Mouse (Mus musculus) forebrain, embryonic 13.5 days (tissue): Measurements from ENCODE around the gene Ddi2. TPM values are rescaled to one million over a fixed set of nuclear protein-coding genes. Genes with fewer than 3 reads are reported as not detected.

Experiments
- ATAC-seq: fragments of 200-750 bp; cut with Nextera tagmentation; 2 replicates; pipeline ENCODE4 v1.8.0; 2017
- H3K27ac ChIP-seq: fragments of 300-500 bp; sonication (generic); 2 replicates; pipeline ENCODE4 v1.5.1; 2015; ENCODE audit warnings: inconsistent platforms, mild to moderate bottlenecking, moderate library complexity
- H3K27me3 ChIP-seq: fragments of 300-500 bp; sonication (generic); 2 replicates; pipeline ENCODE4 v1.6.1; 2015; ENCODE audit warnings: mild to moderate bottlenecking, inconsistent platforms
- H3K36me3 ChIP-seq: fragments of 300-500 bp; sonication (generic); 2 replicates; pipeline ENCODE4 v1.6.1; 2015; ENCODE audit warnings: mild to moderate bottlenecking, inconsistent platforms; ENCODE audit not compliant: poor library complexity, severe bottlenecking
- H3K4me1 ChIP-seq: fragments of 300-500 bp; sonication (generic); 2 replicates; pipeline ENCODE4 v1.6.1; 2015; ENCODE audit warnings: inconsistent platforms
- H3K4me2 ChIP-seq: fragments of 300-500 bp; sonication (generic); 2 replicates; pipeline ENCODE4 v1.6.1; 2015; ENCODE audit warnings: inconsistent platforms, mild to moderate bottlenecking, moderate library complexity
- H3K4me3 ChIP-seq: fragments of 300-500 bp; sonication (generic); 2 replicates; pipeline ENCODE4 v1.5.1; 2015; ENCODE audit warnings: mild to moderate bottlenecking, inconsistent platforms
- H3K9ac ChIP-seq: fragments of 300-500 bp; sonication (generic); 2 replicates; pipeline ENCODE4 v1.6.1; 2015; ENCODE audit warnings: mild to moderate bottlenecking, inconsistent platforms
- H3K9me3 ChIP-seq: fragments of 300-500 bp; sonication (generic); replicated peaks from 2 replicates; pipeline ENCODE4 v1.6.1; 2016; ENCODE audit warnings: inconsistent platforms
- WGBS: fragments of 180-500 bp; shearing (Covaris S2); methylation state at CpG from one replicate; pipeline ENCODE4 v1.1.7; 2015; 5-methylcytosine and 5-hydroxymethylcytosine counted together
- polyA plus RNA-seq: library from polyadenylated mRNA; unstranded; fragments of >200 nt; fragmentation: Nextera tagmentation; extraction: Ambion mirVana; gene quantifications from 2 replicates; pipeline ENCODE4 v1.2.1, GENCODE M21; 2015

The Ddi2 gene
- polyA plus RNA-seq, 1 experiment from 2014 or later: 14.7 TPM

- Histone ChIP-seq H3K36me3 (peaks cover 35% of the 10 kb centered on the region), H3K4me3 (no peak overlapping the region), H3K4me2 (no peak overlapping the region), H3K9me3 (no peaks in the 10 kb centered on the region), H3K9ac (0 out of 2 replicates have a peak overlapping the region, but pooled peaks have one; percentile 13), H3K4me1 (peaks cover 15% of the 10 kb centered on the region), H3K27ac (no peak overlapping the region), H3K27me3 (no peaks in the 10 kb centered on the region)
- no peak for ATAC-seq
- 88% methylated on average over 11 of the region's 11 CpGs for WGBS
Measured at GRCm38 (mm10) chr4:141660884-141661283, 62.3 kb downstream of the Ddi2 start.

GRCm38 (mm10) chr4:141659739-141660138 is 63.5 kb downstream of the Ddi2 start:
- H3K36me3 ChIP-seq: peaks cover 38% of the 10 kb centered on the region
- H3K9me3 ChIP-seq: no peaks in the 10 kb centered on the region
- no peak overlapping the region for H3K9ac ChIP-seq
- H3K27me3 ChIP-seq: no peaks in the 10 kb centered on the region
- no peak overlapping the region for H3K4me3 ChIP-seq
- no peak overlapping the region for H3K4me2 ChIP-seq
- no peak for ATAC-seq
- H3K4me1 ChIP-seq: peaks cover 12% of the 10 kb centered on the region
- WGBS: 76% methylated on average over 4 of the region's 4 CpGs
- H3K27ac ChIP-seq: no peak overlapping the region

- Histone ChIP-seq H3K27me3 (no peaks in the 10 kb centered on the region), H3K4me2 (no peak overlapping the region), H3K4me3 (no peak overlapping the region), H3K36me3 (peaks cover 43% of the 10 kb centered on the region), H3K4me1 (peaks cover 6% of the 10 kb centered on the region), H3K27ac (no peak overlapping the region), H3K9ac (no peak overlapping the region), H3K9me3 (no peaks in the 10 kb centered on the region)
- ATAC-seq: no peak
- 94% methylated on average over 6 of the region's 6 CpGs for WGBS
Measured at GRCm38 (mm10) chr4:141658846-141659484, 64.3 kb downstream of the Ddi2 start.

- Histone ChIP-seq H3K4me3 (no peak overlapping the region), H3K4me2 (no peak overlapping the region), H3K27me3 (no peaks in the 10 kb centered on the region), H3K27ac (no peak overlapping the region), H3K4me1 (no peaks in the 10 kb centered on the region), H3K9ac (no peak overlapping the region), H3K9me3 (no peaks in the 10 kb centered on the region), H3K36me3 (peaks cover 57% of the 10 kb centered on the region)
- ATAC-seq: no peak
- 83% methylated on average over 8 of the region's 8 CpGs for WGBS
Measured at GRCm38 (mm10) chr4:141656932-141657331, 66.3 kb downstream of the Ddi2 start.

GRCm38 (mm10) chr4:141655908-141656608 is 67.2 kb downstream of the Ddi2 start:
- H3K9me3 ChIP-seq: no peaks in the 10 kb centered on the region
- no peak overlapping the region for H3K4me3 ChIP-seq
- no peak overlapping the region for H3K9ac ChIP-seq
- H3K27ac ChIP-seq: no peak overlapping the region
- no peaks in the 10 kb centered on the region for H3K4me1 ChIP-seq
- H3K36me3 ChIP-seq: peaks cover 54% of the 10 kb centered on the region
- WGBS: 88% methylated on average over 12 of the region's 12 CpGs
- ATAC-seq: no peak
- H3K4me2 ChIP-seq: no peak overlapping the region
- no peaks in the 10 kb centered on the region for H3K27me3 ChIP-seq

- 95% methylated on average over 6 of the region's 6 CpGs for WGBS
- peaks cover 3% of the 10 kb centered on the region for H3K4me1 ChIP-seq
- H3K9ac ChIP-seq: no peak overlapping the region
- no peaks in the 10 kb centered on the region for H3K27me3 ChIP-seq
- H3K4me2 ChIP-seq: no peak overlapping the region
- H3K9me3 ChIP-seq: no peaks in the 10 kb centered on the region
- no peak overlapping the region for H3K4me3 ChIP-seq
- H3K27ac ChIP-seq: no peak overlapping the region
- H3K36me3 ChIP-seq: peaks cover 39% of the 10 kb centered on the region
- ATAC-seq: no peak
Measured at GRCm38 (mm10) chr4:141654509-141654908, 68.7 kb downstream of the Ddi2 start.

GRCm38 (mm10) chr4:141653813-141654212 is 69.4 kb downstream of the Ddi2 start:
- H3K9ac ChIP-seq: no peak overlapping the region
- WGBS: 94% methylated on average over 13 of the region's 13 CpGs
- peaks cover 34% of the 10 kb centered on the region for H3K36me3 ChIP-seq
- no peak for ATAC-seq
- H3K4me3 ChIP-seq: no peak overlapping the region
- H3K27ac ChIP-seq: no peak overlapping the region
- H3K27me3 ChIP-seq: no peaks in the 10 kb centered on the region
- H3K9me3 ChIP-seq: no peaks in the 10 kb centered on the region
- no peak overlapping the region for H3K4me2 ChIP-seq
- peaks cover 10% of the 10 kb centered on the region for H3K4me1 ChIP-seq

GRCm38 (mm10) chr4:141653044-141653443 is 70.2 kb downstream of the Ddi2 start:
- WGBS: 93% methylated on average over 8 of the region's 8 CpGs
- Histone ChIP-seq H3K9me3 (no peaks in the 10 kb centered on the region), H3K27ac (no peak overlapping the region), H3K4me1 (peaks cover 11% of the 10 kb centered on the region), H3K36me3 (peaks cover 31% of the 10 kb centered on the region), H3K27me3 (no peaks in the 10 kb centered on the region), H3K4me2 (no peak overlapping the region), H3K9ac (no peak overlapping the region), H3K4me3 (no peak overlapping the region)
- ATAC-seq: no peak

- Histone ChIP-seq H3K27me3 (no peaks in the 10 kb centered on the region), H3K4me2 (no peak overlapping the region), H3K4me3 (no peak overlapping the region), H3K27ac (no peak overlapping the region), H3K36me3 (peaks cover 31% of the 10 kb centered on the region), H3K4me1 (peaks cover 11% of the 10 kb centered on the region), H3K9ac (no peak overlapping the region), H3K9me3 (no peaks in the 10 kb centered on the region)
- ATAC-seq: no peak
- 87% methylated on average over 10 of the region's 10 CpGs for WGBS
Measured at GRCm38 (mm10) chr4:141651944-141652343, 71.3 kb downstream of the Ddi2 start.

- Histone ChIP-seq H3K27me3 (no peaks in the 10 kb centered on the region), H3K9me3 (no peaks in the 10 kb centered on the region), H3K4me2 (no peak overlapping the region), H3K4me1 (peaks cover 11% of the 10 kb centered on the region), H3K9ac (no peak overlapping the region), H3K36me3 (peaks cover 32% of the 10 kb centered on the region), H3K27ac (no peak overlapping the region), H3K4me3 (no peak overlapping the region)
- 91% methylated on average over 6 of the region's 6 CpGs for WGBS
- no peak for ATAC-seq
Measured at GRCm38 (mm10) chr4:141651286-141651685, 71.9 kb downstream of the Ddi2 start.

GRCm38 (mm10) chr4:141649244-141649643 is 74.0 kb downstream of the Ddi2 start:
- H3K4me2 ChIP-seq: peak overlapping the region; percentile 7; the same call in 1 of the 2 replicates
- ATAC-seq: 0 out of 2 replicates have a peak, but pooled peaks have one; percentile 19

GRCm38 (mm10) chr4:141648262-141648661 is 75.0 kb downstream of the Ddi2 start:
- Histone ChIP-seq H3K4me1 (peaks cover 20% of the 10 kb centered on the region), H3K4me3 (no peak overlapping the region), H3K27ac (no peak overlapping the region), H3K27me3 (no peaks in the 10 kb centered on the region), H3K9ac (no peak overlapping the region), H3K4me2 (no peak overlapping the region), H3K9me3 (no peaks in the 10 kb centered on the region), H3K36me3 (peaks cover 14% of the 10 kb centered on the region)
- ATAC-seq: no peak
- WGBS: 91% methylated on average over 5 of the region's 5 CpGs

More at GRCm38 (mm10) chr4:141649244-141649643, 74.0 kb downstream of the Ddi2 start:
- WGBS: 55% methylated on average over 6 of the region's 6 CpGs
- Histone ChIP-seq H3K27me3 (no peaks in the 10 kb centered on the region), H3K9me3 (no peaks in the 10 kb centered on the region), H3K9ac (no peak overlapping the region), H3K4me1 (peaks cover 11% of the 10 kb centered on the region), H3K27ac (peak overlapping the region; percentile 28; the same call in 1 of the 2 replicates), H3K4me3 (no peak overlapping the region), H3K36me3 (peaks cover 24% of the 10 kb centered on the region)
